In genomic region chr13:43193266-43193665, GRCm38 (mm10) we compare ENCODE assay signal across 12 mouse cellular contexts. TPM values are rescaled to one million over a fixed set of nuclear protein-coding genes. Genes with fewer than 3 reads are reported as not detected.
DNase-seq lines count a peak whose midpoint lies in the region; ATAC-seq and TF ChIP-seq lines count a peak whose summit lies in the region.
"Had no signal": no experiment of that assay in that cellular context is flagged by ENCODE, and none has a peak within 500 bp of the region (broad histone marks: within the 10 kb centered on the region; RNA-seq: fewer than 3 reads in every experiment).

No protein-coding gene starts in this region.

- DNase-seq in hindbrain, postnatal 0 days (ENCODE audit: low spot score) = no peak
- no peak for DNase-seq in hindbrain, embryonic 11.5 days (ENCODE audit: low spot score)
- peak; percentile 51 for DNase-seq in c-Kit-positive CD71-positive TER-119-positive erythroid progenitor cells, embryonic 14.5 days (ENCODE audit: low spot score)
- DNase-seq in layer of hippocampus, postnatal 25 days (ENCODE audit: extremely low spot score in 1 of 2, low spot score in 1 of 2) = no peak
- DNase-seq in cerebellum, adult 11-12 months = no peak
- DNase-seq: embryo, embryonic 11 days; spleen, adult 18-20 months; thymus, postnatal 4 days had no signal

- H3K9ac ChIP-seq in hindbrain, postnatal 0 days (replicated peaks; ENCODE audit: low read length) = no peak overlapping the region
- H3K9ac ChIP-seq in hindbrain, embryonic 11.5 days (ENCODE audit: low read depth, low read length) = no peak overlapping the region
- no peak overlapping the region for H3K9ac ChIP-seq in lung, embryonic 15.5 days
- H3K9ac ChIP-seq in stomach, embryonic 16.5 days (ENCODE audit: low read length) = no peak overlapping the region
- no peak overlapping the region for H3K9ac ChIP-seq in kidney, embryonic 14.5 days (ENCODE audit: low read depth, low read length)
- H3K9ac ChIP-seq: hindbrain, embryonic 13.5 days had no signal

- 0 out of 2 replicates have a peak overlapping the region, but pooled peaks have one; percentile 2 for H3K27ac ChIP-seq in hindbrain, postnatal 0 days
- no peak overlapping the region for H3K27ac ChIP-seq in hindbrain, embryonic 11.5 days (ENCODE audit: low read depth, low read length)
- H3K27ac ChIP-seq in lung, embryonic 15.5 days = peak overlapping the region; percentile 58
- H3K27ac ChIP-seq in stomach, embryonic 16.5 days (ENCODE audit: low read length) = no peak overlapping the region
- H3K27ac ChIP-seq in kidney, embryonic 14.5 days (ENCODE audit: low read depth, low read length) = no peak overlapping the region
- H3K27ac ChIP-seq: hindbrain, embryonic 13.5 days had no signal

- no peaks in the 10 kb centered on the region for H3K9me3 ChIP-seq in hindbrain, postnatal 0 days (ENCODE audit: low read length)
- no peaks in the 10 kb centered on the region for H3K9me3 ChIP-seq in hindbrain, embryonic 11.5 days (ENCODE audit: control insufficient read depth, low read length)
- no peaks in the 10 kb centered on the region for H3K9me3 ChIP-seq in lung, embryonic 15.5 days
- no peaks in the 10 kb centered on the region for H3K9me3 ChIP-seq in stomach, embryonic 16.5 days (replicated peaks; ENCODE audit: control insufficient read depth, low read length)
- no peaks in the 10 kb centered on the region for H3K9me3 ChIP-seq in kidney, embryonic 14.5 days (ENCODE audit: control insufficient read depth, low read length)
- H3K9me3 ChIP-seq: hindbrain, embryonic 13.5 days had no signal

- no peaks in the 10 kb centered on the region for H3K4me1 ChIP-seq in hindbrain, postnatal 0 days (ENCODE audit: insufficient read depth, low read length)
- H3K4me1 ChIP-seq in hindbrain, embryonic 11.5 days (replicated peaks; ENCODE audit: control insufficient read depth, insufficient read depth, low read length) = no peaks in the 10 kb centered on the region; the same call in 1 of the 2 replicates
- peaks cover 40% of the 10 kb centered on the region for H3K4me1 ChIP-seq in lung, embryonic 15.5 days
- H3K4me1 ChIP-seq in stomach, embryonic 16.5 days (ENCODE audit: control insufficient read depth, insufficient read depth, low read length) = peaks cover 21% of the 10 kb centered on the region
- H3K4me1 ChIP-seq in kidney, embryonic 14.5 days (ENCODE audit: control insufficient read depth, insufficient read depth, low read length) = peaks cover 11% of the 10 kb centered on the region

- no peak overlapping the region for H3K4me3 ChIP-seq in hindbrain, postnatal 0 days (ENCODE audit: low read length)
- no peak overlapping the region for H3K4me3 ChIP-seq in hindbrain, embryonic 11.5 days (ENCODE audit: low read depth, low read length)
- no peak overlapping the region for H3K4me3 ChIP-seq in lung, embryonic 15.5 days
- H3K4me3 ChIP-seq in stomach, embryonic 16.5 days (replicated peaks; ENCODE audit: low read length) = no peak overlapping the region
- no peak overlapping the region for H3K4me3 ChIP-seq in kidney, embryonic 14.5 days (ENCODE audit: low read length)
- H3K4me3 ChIP-seq: hindbrain, embryonic 13.5 days had no signal

- no peaks in the 10 kb centered on the region for H3K36me3 ChIP-seq in hindbrain, postnatal 0 days (ENCODE audit: insufficient read depth, low read length)
- H3K36me3 ChIP-seq in hindbrain, embryonic 11.5 days (ENCODE audit: control insufficient read depth, insufficient read depth, low read length) = no peaks in the 10 kb centered on the region
- H3K36me3 ChIP-seq in lung, embryonic 15.5 days = no peaks in the 10 kb centered on the region
- no peaks in the 10 kb centered on the region for H3K36me3 ChIP-seq in stomach, embryonic 16.5 days (ENCODE audit: control insufficient read depth, insufficient read depth, low read length)
- no peaks in the 10 kb centered on the region for H3K36me3 ChIP-seq in kidney, embryonic 14.5 days (ENCODE audit: control insufficient read depth, insufficient read depth, low read length)
- H3K36me3 ChIP-seq: hindbrain, embryonic 13.5 days had no signal

- ATAC-seq in hindbrain, postnatal 0 days = no peak; the same call in 1 of the 2 replicates
- no peak for ATAC-seq in hindbrain, embryonic 11.5 days (ENCODE audit: low FRiP score)
- no peak for ATAC-seq in lung, embryonic 15.5 days (ENCODE audit: borderline replicate concordance, extremely low read depth, low FRiP score, low TSS enrichment)
- ATAC-seq in stomach, embryonic 16.5 days (ENCODE audit: insufficient read depth, low FRiP score) = 0 out of 2 replicates have a peak, but pooled peaks have one; percentile 21
- no peak for ATAC-seq in kidney, embryonic 14.5 days (ENCODE audit: low FRiP score, low TSS enrichment)

- H3K4me2 ChIP-seq in hindbrain, postnatal 0 days (ENCODE audit: low read depth, low read length) = no peak overlapping the region
- no peak overlapping the region for H3K4me2 ChIP-seq in hindbrain, embryonic 11.5 days (replicated peaks; ENCODE audit: low read depth, low read length)
- H3K4me2 ChIP-seq in lung, embryonic 15.5 days = no peak overlapping the region
- H3K4me2 ChIP-seq in stomach, embryonic 16.5 days (ENCODE audit: low read depth, low read length) = no peak overlapping the region
- H3K4me2 ChIP-seq in kidney, embryonic 14.5 days (replicated peaks; ENCODE audit: low read depth, low read length) = no peak overlapping the region
- H3K4me2 ChIP-seq: hindbrain, embryonic 13.5 days had no signal

- WGBS in hindbrain, postnatal 0 days = 72% methylated on average over 7 of the region's 7 CpGs
- WGBS in hindbrain, embryonic 11.5 days = 77% methylated on average over 7 of the region's 7 CpGs
- 15% methylated on average over 7 of the region's 7 CpGs for WGBS in lung, embryonic 15.5 days
- WGBS in stomach, embryonic 16.5 days = 24% methylated on average over 7 of the region's 7 CpGs
- 60% methylated on average over 7 of the region's 7 CpGs for WGBS in kidney, embryonic 14.5 days

- no peak for TF ChIP-seq CTCF in hindbrain, postnatal 0 days (IDR thresholded peaks at IDR 0.05; ENCODE audit: low read depth)

- no peaks in the 10 kb centered on the region for H3K27me3 ChIP-seq in hindbrain, postnatal 0 days (ENCODE audit: insufficient read depth, low read length)
- H3K27me3 ChIP-seq in hindbrain, embryonic 11.5 days (ENCODE audit: control insufficient read depth, insufficient read depth, low read length) = no peaks in the 10 kb centered on the region
- no peaks in the 10 kb centered on the region for H3K27me3 ChIP-seq in lung, embryonic 15.5 days
- no peaks in the 10 kb centered on the region for H3K27me3 ChIP-seq in stomach, embryonic 16.5 days (ENCODE audit: control insufficient read depth, insufficient read depth, low read length)
- H3K27me3 ChIP-seq in kidney, embryonic 14.5 days (ENCODE audit: control insufficient read depth, insufficient read depth, low read length) = no peaks in the 10 kb centered on the region; the same call in 1 of the 2 replicates

RNA-seq across cellular contexts. Expression of gene Tbc1d7, which starts 22.0 kb away (rescaled TPM):
- total RNA-seq in hindbrain, postnatal 0 days (2014; rRNA removed) = 39.9 and 42.7 TPM in 2 replicates
- 86.6 and 87.9 TPM in 2 replicates for polyA plus RNA-seq in hindbrain, postnatal 0 days (2015; fragmentation: Nextera tagmentation; extraction: Ambion mirVana)
- 71.3 and 74.8 TPM in 2 replicates for polyA plus RNA-seq in hindbrain, embryonic 11.5 days (2014; fragmentation: Nextera tagmentation; extraction: Ambion mirVana)
- polyA plus RNA-seq in lung, embryonic 15.5 days (2015; fragmentation: Nextera tagmentation; extraction: Ambion mirVana) = 48.4 and 50.2 TPM in 2 replicates
- 32.5 and 36.7 TPM in 2 replicates for polyA plus RNA-seq in stomach, embryonic 16.5 days (2015; fragmentation: Nextera tagmentation; extraction: Ambion mirVana)
- 10 to 100 TPM; 32.9 to 38.8 TPM for total RNA-seq in layer of hippocampus, postnatal 25 days (2021)
- 61.1 and 64.8 TPM in 2 replicates for polyA plus RNA-seq in kidney, embryonic 14.5 days (2014; fragmentation: Nextera tagmentation; extraction: Ambion mirVana)

Comparison
In these comparisons a context has a peak if more than half of its experiments do, and no peak if none do; other contexts are left out.
1. H3K27ac ChIP-seq: peak in hindbrain, postnatal 0 days (single experiment) and lung, embryonic 15.5 days (single experiment); none in hindbrain, embryonic 11.5 days (single experiment), stomach, embryonic 16.5 days (single experiment) and kidney, embryonic 14.5 days (single experiment).